Comparison of ENCODE assay signal across 22 mouse cellular contexts in the genomic region with DNA sequence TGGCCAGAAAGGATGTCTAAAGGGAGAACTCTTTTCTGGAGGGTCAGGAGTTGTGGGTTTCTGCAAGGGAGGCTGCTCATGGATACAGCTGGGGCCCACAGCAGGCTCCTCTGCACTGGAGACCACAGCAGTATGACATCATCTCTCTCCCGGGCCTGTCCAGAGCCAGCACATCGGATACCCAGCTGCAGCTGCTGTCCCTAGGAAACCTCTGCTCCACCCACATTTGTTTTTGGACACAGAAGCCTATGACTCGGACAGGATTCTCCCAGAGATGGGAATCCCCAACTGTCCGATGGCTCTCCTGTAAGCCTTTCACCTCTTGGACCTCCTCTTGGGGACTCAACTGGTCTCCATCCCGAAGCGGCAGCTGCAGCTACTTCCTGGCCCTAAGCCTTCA.
DNase-seq lines count a peak whose midpoint lies in the region; ATAC-seq and TF ChIP-seq lines count a peak whose summit lies in the region.
"Had no signal": no experiment of that assay in that cellular context is flagged by ENCODE, and none has a peak within 500 bp of the region (broad histone marks: within the 10 kb centered on the region; RNA-seq: fewer than 3 reads in every experiment).

No protein-coding gene starts in this region.

- no peak for TF ChIP-seq CTCF in stomach, postnatal 0 days (IDR thresholded peaks at IDR 0.05; ENCODE audit: low read depth)

- no peak overlapping the region for H3K27ac ChIP-seq in stomach, postnatal 0 days (replicated peaks)
- H3K27ac ChIP-seq: embryonic facial prominence, embryonic 13.5 days; forebrain, embryonic 12.5 days; hindbrain, embryonic 13.5 days; limb, embryonic 12.5 days; liver, embryonic 15.5 days; neural tube, embryonic 15.5 days had no signal

- DNase-seq in embryo, embryonic 11 days: peak; percentile 11
- DNase-seq in embryo, embryonic 9.5 days (ENCODE audit: extremely low spot score): no peak
- peak; percentile 24 for DNase-seq in lung, postnatal 10 days
- no peak for DNase-seq in lung, postnatal 4 days
- peak; percentile 62 to 64 for DNase-seq in heart, postnatal 10 days
- no peak for DNase-seq in stomach, postnatal 0 days (ENCODE audit: low spot score)
- no peak for DNase-seq in natural killer cell, adult 2 months (ENCODE audit: low spot score in 2 of 2)
- no peak for DNase-seq in layer of hippocampus, adult 9-11 months
- DNase-seq: cerebellum, postnatal 36 days; kidney, postnatal 10 days; layer of hippocampus, postnatal 36 days; lung, postnatal 14 days; spleen, adult 18-20 months; thymus, postnatal 4 days had no signal

- H3K4me2 ChIP-seq in stomach, postnatal 0 days (replicated peaks; ENCODE audit: low read depth): no peak overlapping the region
- H3K4me2 ChIP-seq: embryonic facial prominence, embryonic 13.5 days; forebrain, embryonic 12.5 days; hindbrain, embryonic 13.5 days; limb, embryonic 12.5 days; liver, embryonic 15.5 days; neural tube, embryonic 15.5 days had no signal

- 50% methylated on average over 6 of the region's 6 CpGs for WGBS in stomach, postnatal 0 days

- intact Hi-C loops in heart, postnatal 10 days (cut with DNase I): no loop called here

- no peak overlapping the region for H3K4me3 ChIP-seq in stomach, postnatal 0 days (ENCODE audit: low read depth, low read length)
- H3K4me3 ChIP-seq: embryonic facial prominence, embryonic 13.5 days; forebrain, embryonic 12.5 days; hindbrain, embryonic 13.5 days; limb, embryonic 12.5 days; liver, embryonic 15.5 days; neural tube, embryonic 15.5 days had no signal

- no peaks in the 10 kb centered on the region for H3K27me3 ChIP-seq in stomach, postnatal 0 days (ENCODE audit: control insufficient read depth, insufficient read depth, low read length)
- H3K27me3 ChIP-seq: embryonic facial prominence, embryonic 13.5 days; forebrain, embryonic 12.5 days; hindbrain, embryonic 13.5 days; limb, embryonic 12.5 days; liver, embryonic 15.5 days; neural tube, embryonic 15.5 days had no signal

- ATAC-seq in stomach, postnatal 0 days (ENCODE audit: low FRiP score, low TSS enrichment): peak; percentile 65; the same call in 1 of the 2 replicates
- ATAC-seq: intestine, embryonic 16.5 days; Patski had no signal

- no peaks in the 10 kb centered on the region for H3K9me3 ChIP-seq in stomach, postnatal 0 days (ENCODE audit: control insufficient read depth, low read length)
- H3K9me3 ChIP-seq: embryonic facial prominence, embryonic 13.5 days; forebrain, embryonic 12.5 days; hindbrain, embryonic 13.5 days; limb, embryonic 12.5 days; liver, embryonic 15.5 days; neural tube, embryonic 15.5 days had no signal

- no peak for TF ChIP-seq EP300 in stomach, postnatal 0 days (optimal IDR thresholded peaks at IDR 0.05)

- no peak overlapping the region for H3K9ac ChIP-seq in stomach, postnatal 0 days (ENCODE audit: low read length)
- H3K9ac ChIP-seq: embryonic facial prominence, embryonic 13.5 days; forebrain, embryonic 12.5 days; hindbrain, embryonic 13.5 days; limb, embryonic 12.5 days; liver, embryonic 15.5 days; neural tube, embryonic 15.5 days had no signal

- no peaks in the 10 kb centered on the region for H3K4me1 ChIP-seq in stomach, postnatal 0 days (replicated peaks; ENCODE audit: control insufficient read depth, insufficient read depth)
- H3K4me1 ChIP-seq: embryonic facial prominence, embryonic 13.5 days; forebrain, embryonic 12.5 days; limb, embryonic 12.5 days; liver, embryonic 15.5 days had no signal

- H3K36me3 ChIP-seq in stomach, postnatal 0 days (ENCODE audit: control insufficient read depth, insufficient read depth, low read length): no peaks in the 10 kb centered on the region
- H3K36me3 ChIP-seq: embryonic facial prominence, embryonic 13.5 days; forebrain, embryonic 12.5 days; hindbrain, embryonic 13.5 days; limb, embryonic 12.5 days; liver, embryonic 15.5 days; neural tube, embryonic 15.5 days had no signal

Comparison
In these comparisons a context has a peak if more than half of its experiments do, and no peak if none do; other contexts are left out.
1. DNase-seq: peak in embryo, embryonic 11 days (single experiment), lung, postnatal 10 days (single experiment) and heart, postnatal 10 days (2 of 2); none in embryo, embryonic 9.5 days (single experiment), lung, postnatal 4 days (0 of 2), stomach, postnatal 0 days (single experiment), natural killer cell, adult 2 months (0 of 2) and layer of hippocampus, adult 9-11 months (single experiment).